ENCODE assay signal across 8 mouse cellular contexts in the genomic region with DNA sequence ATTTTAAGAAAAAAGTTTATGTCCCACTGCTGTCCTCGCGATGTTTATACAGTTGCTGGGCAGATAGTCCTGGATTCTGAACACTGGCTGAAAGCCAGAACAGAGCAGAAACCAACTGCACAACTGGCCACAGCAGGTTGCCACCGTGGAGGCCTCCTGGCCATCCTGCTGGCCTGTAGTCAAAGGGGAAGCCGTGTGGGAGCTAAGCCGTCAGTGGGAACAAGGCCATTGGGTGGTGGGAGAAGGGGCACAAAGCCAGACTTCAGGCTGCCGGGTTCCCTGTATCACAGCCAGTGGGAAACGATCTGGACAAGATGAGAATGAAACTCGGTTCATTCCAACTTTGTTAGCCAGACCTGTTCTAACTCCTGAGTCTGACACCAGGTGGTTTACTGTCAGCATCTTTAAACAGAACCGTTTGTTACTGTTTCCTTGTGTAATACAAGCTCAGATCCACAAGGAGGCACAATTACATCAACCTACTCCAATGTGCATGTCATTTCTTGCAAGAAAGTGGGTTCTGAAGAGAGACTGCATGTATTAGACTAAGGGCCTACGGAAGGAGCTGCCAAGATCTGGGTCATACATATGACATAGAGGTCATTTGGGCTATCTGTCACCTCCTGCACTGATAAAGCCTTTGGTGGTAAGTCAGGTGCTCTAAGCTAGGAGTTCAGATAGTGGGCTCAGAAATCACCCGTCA. TPM values are rescaled to one million over a fixed set of nuclear protein-coding genes. Genes with fewer than 3 reads are reported as not detected.
A peak's percentile ranks its signal among the peaks of the same experiment; 100 is the strongest.
DNase-seq lines count a peak whose midpoint lies in the region; ATAC-seq and TF ChIP-seq lines count a peak whose summit lies in the region.

No protein-coding gene starts in this region.

- peak; percentile 68 for TF ChIP-seq RAD21 in CH12.LX (IDR thresholded peaks at IDR 0.05; ENCODE audit: low read depth, low read length)

- TF ChIP-seq CTCF in CH12.LX (conservative IDR thresholded peaks at IDR 0.05 in 1 of 2, IDR thresholded peaks at IDR 0.05 in 1 of 2; ENCODE audit: low read depth in 2 of 2, low read length in 2 of 2), result peak; percentile 31 to 82; a peak in 3 of 4 replicates

- peaks cover 2% of the 10 kb centered on the region; the same call in 1 of the 2 replicates for H3K4me1 ChIP-seq in heart, embryonic 15.5 days (replicated peaks)
- peaks cover 5 to 12% of the 10 kb centered on the region in 2 experiments for H3K4me1 ChIP-seq in CH12.LX (ENCODE audit: control insufficient read depth in 1 of 2, insufficient read depth in 2 of 2)
- 0 out of 2 replicates have a peak, but pooled peaks cover 3% of the 10 kb centered on the region for H3K4me1 ChIP-seq in neural tube, embryonic 14.5 days (ENCODE audit: control insufficient read depth, insufficient read depth, low read length)

- WGBS in heart, embryonic 15.5 days, result 46% methylated on average over 11 of the region's 11 CpGs
- WGBS in neural tube, embryonic 14.5 days, result 54% methylated on average over 11 of the region's 11 CpGs

- H3K27me3 ChIP-seq in heart, embryonic 15.5 days, result no peaks in the 10 kb centered on the region
- H3K27me3 ChIP-seq in CH12.LX (replicated peaks), result no peaks in the 10 kb centered on the region
- no peaks in the 10 kb centered on the region for H3K27me3 ChIP-seq in neural tube, embryonic 14.5 days (ENCODE audit: control insufficient read depth, insufficient read depth, low read length)

- intact Hi-C loops in heart, postnatal 36 days (cut with DNase I), result loop anchor here (2.0 to 5.0 kb wide), 4 partner anchors 59 to 511 kb away; no protein-coding TSS in a partner anchor

- in situ Hi-C loops in CH12.LX (cut with MboI; ENCODE audit: low pct_ligation_motif_present, low pct_unique_long_range_greater_than_20kb, low sequenced_read_pairs), result loop anchor here (5.0 to 10.0 kb wide), 2 partner anchors 46 to 233 kb away; no protein-coding TSS in a partner anchor

- no peak for ATAC-seq in heart, embryonic 15.5 days (replicated peaks; ENCODE audit: insufficient number of reproducible peaks, insufficient read depth, low FRiP score, low read depth)
- peak; percentile 44; the same call in 1 of the 2 replicates for ATAC-seq in neural tube, embryonic 14.5 days (ENCODE audit: low read depth)

- no peak for TF ChIP-seq EP300 in CH12.LX (IDR thresholded peaks at IDR 0.05; ENCODE audit: low read length)

- peak overlapping the region; percentile 34 for H3K4me2 ChIP-seq in heart, embryonic 15.5 days
- H3K4me2 ChIP-seq in CH12.LX (ENCODE audit: insufficient read depth, low read depth, poor library complexity, severe bottlenecking), result peak overlapping the region; percentile 84; the same call in 1 of the 2 replicates
- H3K4me2 ChIP-seq in neural tube, embryonic 14.5 days (ENCODE audit: low read depth, low read length), result no peak overlapping the region

- DNase-seq in heart, postnatal 36 days, result no peak
- DNase-seq in CH12.LX (ENCODE audit: extremely low read depth), result peak; percentile 56
- DNase-seq in c-Kit-positive CD71-positive TER-119-positive erythroid progenitor cells, embryonic 14.5 days (ENCODE audit: low spot score), result peak; percentile 12
- DNase-seq in hindlimb bud, embryonic 11.5 days (ENCODE audit: extremely low spot score, low read depth, low spot score), result peak; percentile 12
- no peak for DNase-seq in right cerebral cortex, adult 2 months (ENCODE audit: low spot score in 2 of 2)
- DNase-seq in thymus, postnatal 25 days, result no peak

- no peaks in the 10 kb centered on the region for H3K9me3 ChIP-seq in heart, embryonic 15.5 days (replicated peaks)
- no peaks in the 10 kb centered on the region for H3K9me3 ChIP-seq in CH12.LX (replicated peaks; ENCODE audit: low read length)
- no peaks in the 10 kb centered on the region for H3K9me3 ChIP-seq in neural tube, embryonic 14.5 days (ENCODE audit: control insufficient read depth, low read length)

- TF ChIP-seq POLR2A in CH12.LX (IDR thresholded peaks at IDR 0.05; ENCODE audit: low read depth, low read length), result no peak

- no peak overlapping the region for H3K4me3 ChIP-seq in heart, embryonic 15.5 days
- H3K4me3 ChIP-seq in CH12.LX (replicated peaks in 1 of 3; ENCODE audit: low read depth in 2 of 3, low read length in 2 of 3, poor library complexity in 1 of 3), result no peak overlapping the region
- no peak overlapping the region for H3K4me3 ChIP-seq in neural tube, embryonic 14.5 days (ENCODE audit: low read depth, low read length)

- H3K27ac ChIP-seq in heart, embryonic 15.5 days, result no peak overlapping the region
- H3K27ac ChIP-seq in CH12.LX (ENCODE audit: insufficient read depth, low read depth), result no peak overlapping the region
- H3K27ac ChIP-seq in neural tube, embryonic 14.5 days (ENCODE audit: low read depth, low read length), result no peak overlapping the region

- no peaks in the 10 kb centered on the region for H3K36me3 ChIP-seq in heart, embryonic 15.5 days
- no peaks in the 10 kb centered on the region for H3K36me3 ChIP-seq in CH12.LX (replicated peaks in 1 of 2; ENCODE audit: control insufficient read depth in 1 of 2, insufficient read depth in 1 of 2, low read length in 1 of 2)
- no peaks in the 10 kb centered on the region for H3K36me3 ChIP-seq in neural tube, embryonic 14.5 days (ENCODE audit: control insufficient read depth, insufficient read depth, low read length)

- H3K9ac ChIP-seq in heart, embryonic 15.5 days, result no peak overlapping the region
- no peak overlapping the region for H3K9ac ChIP-seq in CH12.LX (ENCODE audit: insufficient read depth, low read depth)
- H3K9ac ChIP-seq in neural tube, embryonic 14.5 days (replicated peaks; ENCODE audit: low read depth, low read length), result no peak overlapping the region

- dilution Hi-C loops in CH12.LX (cut with MboI; ENCODE audit: extremely low pct_ligation_motif_present, extremely low pct_unique_long_range_greater_than_20kb, low sequenced_read_pairs), result no loop called here

- no peaks in the 10 kb centered on the region for H3K79me2 ChIP-seq in CH12.LX (replicated peaks; ENCODE audit: control insufficient read depth, extremely low read depth, insufficient read depth, poor library complexity, severe bottlenecking)

TF ChIP-seq in CH12.LX, 34 proteins besides CTCF, POLR2A, EP300 and RAD21:
- TF ChIP-seq MYC (IDR thresholded peaks at IDR 0.05; ENCODE audit: low read depth, low read length), result 0 out of 2 replicates have a peak, but pooled peaks have one; percentile 25
- TF ChIP-seq E2F4 (IDR thresholded peaks at IDR 0.05; ENCODE audit: insufficient replicate concordance, low read depth, low read length), result no peak
- TF ChIP-seq ETS1 (conservative IDR thresholded peaks at IDR 0.05; ENCODE audit: low read depth, low read length), result no peak
- no peak for TF ChIP-seq MAFK (IDR thresholded peaks at IDR 0.05; ENCODE audit: insufficient replicate concordance, low read length)
- no peak for TF ChIP-seq MXI1 (IDR thresholded peaks at IDR 0.05; ENCODE audit: low read depth, low read length)
- no peak for TF ChIP-seq CHD1 (IDR thresholded peaks at IDR 0.05; ENCODE audit: low read depth, low read length)
- no peak for TF ChIP-seq ZMIZ1 (IDR thresholded peaks at IDR 0.05; ENCODE audit: low read depth, low read length)
- TF ChIP-seq MAX (IDR thresholded peaks at IDR 0.05; ENCODE audit: low read length), result no peak
- no peak; the same call in 1 of the 2 replicates for TF ChIP-seq ZC3H11A (IDR thresholded peaks at IDR 0.05; ENCODE audit: low read depth, low read length)
- no peak for TF ChIP-seq MEF2A (IDR thresholded peaks at IDR 0.05; ENCODE audit: borderline replicate concordance, low read depth, low read length)
- no peak for TF ChIP-seq TCF12 (IDR thresholded peaks at IDR 0.05; ENCODE audit: low read depth, low read length)
- TF ChIP-seq SIN3A (IDR thresholded peaks at IDR 0.05; ENCODE audit: low read length), result 0 out of 2 replicates have a peak, but pooled peaks have one; percentile 20
- TF ChIP-seq MAZ (IDR thresholded peaks at IDR 0.05; ENCODE audit: low read depth, low read length), result no peak
- TF ChIP-seq SMC3 (IDR thresholded peaks at IDR 0.05; ENCODE audit: low read depth, low read length), result peak; percentile 82
- TF ChIP-seq NELFE (IDR thresholded peaks at IDR 0.05; ENCODE audit: low read depth, low read length), result peak; percentile 18; the same call in 1 of the 2 replicates
- TF ChIP-seq RCOR1 (conservative IDR thresholded peaks at IDR 0.05; ENCODE audit: low read depth, low read length), result no peak
- no peak for TF ChIP-seq JUND (conservative IDR thresholded peaks at IDR 0.05; ENCODE audit: low read depth, low read length)
- TF ChIP-seq USF1 (IDR thresholded peaks at IDR 0.05; ENCODE audit: low read depth, low read length), result no peak
- no peak for TF ChIP-seq IRF4 (IDR thresholded peaks at IDR 0.05; ENCODE audit: low read depth, low read length)

RNA-seq across cellular contexts. Expression of gene Lrrc9, which starts 19.7 kb away (rescaled TPM):
- 0.64 and 1.1 TPM in 2 replicates for polyA plus RNA-seq in heart, embryonic 15.5 days (2015; fragmentation: Nextera tagmentation; extraction: Ambion mirVana)
- under 1 TPM; 0.19 to 0.28 TPM for total RNA-seq in heart, postnatal 36 days (2021)
- total RNA-seq in CH12.LX (2012; rRNA removed) (not detected in 2 replicates), CH12.LX (2014; rRNA removed) (not detected in 2 replicates)
- not detected in 2 replicates for polyA plus RNA-seq in CH12.LX (2012; ENCODE audit: insufficient read length, low read depth)
- polyA plus RNA-seq in neural tube, embryonic 14.5 days (2014; fragmentation: Nextera tagmentation; extraction: Ambion mirVana), result 5.3 and 6.6 TPM in 2 replicates

RNA-seq across cellular contexts. Expression of gene Rtn1, which starts 52.5 kb away (rescaled TPM):
- polyA plus RNA-seq in heart, embryonic 15.5 days (2015; fragmentation: Nextera tagmentation; extraction: Ambion mirVana), result 12.8 and 28.2 TPM in 2 replicates
- 1 to 10 TPM; 3.5 to 4.6 TPM for total RNA-seq in heart, postnatal 36 days (2021)
- 0.04 and 0.08 TPM in 2 replicates for total RNA-seq in CH12.LX (2012; rRNA removed)
- not detected in 2 replicates for total RNA-seq in CH12.LX (2014; rRNA removed)
- 0.17 TPM in 1 of 2 replicates, not detected in the other for polyA plus RNA-seq in CH12.LX (2012; ENCODE audit: insufficient read length, low read depth)
- polyA plus RNA-seq in neural tube, embryonic 14.5 days (2014; fragmentation: Nextera tagmentation; extraction: Ambion mirVana), result 2,768 and 3,331 TPM in 2 replicates

Comparison
In these comparisons a context has a peak if more than half of its experiments do, and no peak if none do; other contexts are left out.
1. DNase-seq: peak in CH12.LX (single experiment), c-Kit-positive CD71-positive TER-119-positive erythroid progenitor cells, embryonic 14.5 days (single experiment) and hindlimb bud, embryonic 11.5 days (single experiment); none in heart, postnatal 36 days (0 of 2), right cerebral cortex, adult 2 months (0 of 2) and thymus, postnatal 25 days (single experiment).
2. RNA of gene Rtn1, which starts 52.5 kb away (polyA plus RNA-seq): 2,768 to 3,331 TPM in neural tube, embryonic 14.5 days; 12.8 to 28.2 TPM in heart, embryonic 15.5 days and 0.17 TPM in CH12.LX; every median in the first group is over 10 times any median in the second.